Mouse (Mus musculus) layer of hippocampus, adult 8-10 months (tissue): ENCODE results near the gene Tmc5. TPM values are rescaled to one million over a fixed set of nuclear protein-coding genes. Genes with fewer than 3 reads are reported as not detected.

Source experiments
- DNase-seq, 2 experiments: peaks; one replicate each; pipeline ENCODE4 v3.0.0; 2022; ENCODE audit warnings: low spot score in 2 of 2
- total RNA-seq, 4 experiments: library from RNA; stranded (reverse); gene quantifications; 2 replicates each; pipeline ENCODE4 v1.2.4; 2022

Gene Tmc5
- total RNA-seq = under 1 TPM; 0.25 to 0.94 (median 0.49) TPM

DNA sequence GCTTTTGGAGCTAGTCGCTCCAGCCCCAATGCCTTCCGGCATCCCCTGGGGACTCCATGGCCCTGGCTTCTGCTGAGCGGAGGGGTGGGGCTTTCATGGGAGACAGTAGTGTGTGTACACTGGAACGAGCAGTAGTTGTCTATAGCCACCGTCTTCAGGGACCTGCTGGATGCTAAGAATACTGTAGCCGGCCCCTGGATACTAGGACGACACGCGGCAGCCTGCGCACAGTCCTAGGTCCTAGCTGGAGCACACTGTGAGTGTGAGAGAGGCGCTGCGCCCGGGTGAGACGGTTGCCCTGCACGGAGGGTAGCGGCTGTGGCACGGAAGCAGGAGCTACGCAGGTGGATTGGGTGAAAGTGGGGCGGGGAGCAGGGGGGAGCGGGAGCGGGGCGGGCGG, at the start of gene Tmc5:
Tmc5 (plus strand) TSS at position 97 of the 400 bp plus-strand sequence.
- no peak for DNase-seq

DNA sequence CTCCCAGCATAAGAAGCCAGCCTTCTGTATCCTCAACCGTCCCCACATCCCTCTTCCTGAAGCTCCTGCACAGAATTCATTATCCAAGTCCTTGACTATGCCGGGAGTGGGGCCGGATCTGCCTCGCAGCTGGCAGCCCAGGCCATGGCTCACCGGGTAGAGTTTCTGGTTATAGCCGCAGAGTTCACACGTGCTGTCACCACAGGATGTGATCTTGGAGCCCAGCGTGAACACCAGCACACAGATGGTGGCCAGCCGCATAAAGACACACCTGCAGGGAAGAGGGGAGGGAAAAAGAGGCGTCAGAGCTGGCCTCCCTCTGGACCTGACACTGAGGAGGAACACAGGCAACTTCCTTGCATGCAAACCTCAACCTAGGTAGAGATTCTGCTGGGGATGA, 49.6 kb upstream of the Tmc5 start:
- no peak for DNase-seq

DNA sequence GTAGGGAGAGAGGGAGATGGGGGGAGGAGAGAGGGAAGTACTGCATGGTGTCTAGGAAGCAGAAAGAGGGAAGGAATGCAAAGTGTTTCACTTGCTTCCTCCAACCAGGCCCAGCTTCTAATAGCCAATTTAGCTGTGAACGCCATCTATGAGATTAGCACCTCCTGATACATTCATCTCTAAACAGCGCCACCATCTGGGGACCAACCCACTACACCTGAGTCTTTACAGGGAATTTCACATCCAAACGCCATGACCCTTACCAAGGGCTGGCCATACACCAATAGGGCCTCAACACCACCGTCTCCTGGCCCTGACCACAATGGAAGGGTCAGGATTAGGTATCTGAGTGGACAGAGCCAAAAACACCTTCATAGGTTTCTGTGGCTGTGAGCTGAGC, 43.2 kb upstream of the Tmc5 start:
- DNase-seq = no peak

DNA sequence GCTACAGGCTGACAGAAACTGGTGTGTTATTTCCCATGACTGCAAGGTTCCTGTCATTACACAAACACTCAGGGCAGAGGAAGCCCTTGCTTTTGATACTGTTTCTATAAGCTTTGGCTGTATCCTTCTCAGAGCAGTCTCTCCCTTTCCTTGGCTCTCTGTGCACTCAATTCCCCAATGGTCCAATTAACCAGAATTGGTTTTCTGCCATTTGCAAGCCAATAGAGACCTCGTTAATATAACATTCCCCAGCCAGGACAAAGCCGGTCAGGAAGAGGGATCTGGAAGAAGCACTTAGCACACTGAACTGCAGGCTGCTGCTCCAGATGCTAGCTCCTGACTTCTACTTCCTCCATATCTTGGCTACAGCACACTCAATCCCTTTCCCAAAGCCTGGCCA, 42.8 kb upstream of the Tmc5 start:
- DNase-seq = no peak

DNA sequence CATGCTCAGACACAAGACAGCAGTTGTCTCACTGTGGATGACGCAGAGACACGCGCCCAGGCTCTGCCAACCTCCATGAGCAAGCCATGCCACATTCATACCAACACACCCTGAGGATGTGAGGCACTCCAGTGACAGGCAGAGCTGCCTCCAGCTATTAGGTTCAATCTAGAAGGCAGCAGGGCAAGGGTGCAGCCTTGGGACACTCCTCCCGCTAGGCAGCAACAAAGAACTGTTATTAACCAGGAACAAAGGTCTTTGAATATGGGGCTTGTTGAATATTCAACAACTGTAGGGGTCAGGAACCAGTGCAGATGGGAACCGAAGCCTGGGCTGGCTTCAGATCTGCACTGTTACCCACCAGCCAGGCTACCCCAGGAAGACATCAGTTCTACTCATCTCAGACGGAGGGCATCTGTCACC, 28.0 kb upstream of the Tmc5 start:
- peak; percentile 51 to 83 for DNase-seq

DNA sequence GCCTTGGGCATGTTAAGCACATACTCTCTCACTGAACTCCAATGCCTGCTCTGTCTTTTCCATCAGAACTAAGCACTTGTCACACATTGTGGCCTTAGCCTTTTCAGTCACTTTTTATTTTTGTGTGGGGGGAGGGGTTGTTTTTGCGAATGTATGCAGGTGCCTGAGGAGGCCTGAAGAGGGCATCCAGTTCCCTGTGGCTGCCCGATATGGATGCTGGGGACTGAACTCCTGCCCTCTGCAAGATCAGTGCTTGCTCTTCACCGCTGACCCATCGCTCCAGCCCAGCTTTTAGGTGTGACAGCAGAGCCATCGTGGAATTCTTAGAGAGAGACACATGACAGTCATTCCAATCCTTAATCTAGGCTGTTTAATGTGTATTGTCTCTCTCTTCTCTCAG, 25.7 kb upstream of the Tmc5 start:
- no peak for DNase-seq

DNA sequence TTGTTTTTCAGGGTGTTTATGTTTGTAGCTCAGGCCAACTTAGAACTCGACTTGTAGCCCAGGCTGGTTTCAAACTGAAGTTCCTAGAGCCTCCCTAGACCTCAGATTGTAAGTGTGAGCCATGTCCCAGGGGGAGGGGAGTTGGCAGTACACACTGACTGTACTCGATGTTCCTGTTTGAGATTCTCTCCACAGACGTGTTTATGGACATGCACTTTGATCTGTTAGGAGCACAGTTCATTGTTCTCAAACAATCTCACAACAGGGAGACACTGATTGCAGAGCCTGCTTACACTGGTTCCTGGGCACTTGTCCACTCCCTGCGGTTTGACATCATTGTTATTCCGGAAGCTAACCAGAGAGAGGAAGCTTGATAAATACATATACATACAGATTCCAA, 25.1 kb upstream of the Tmc5 start:
- no peak for DNase-seq

DNA sequence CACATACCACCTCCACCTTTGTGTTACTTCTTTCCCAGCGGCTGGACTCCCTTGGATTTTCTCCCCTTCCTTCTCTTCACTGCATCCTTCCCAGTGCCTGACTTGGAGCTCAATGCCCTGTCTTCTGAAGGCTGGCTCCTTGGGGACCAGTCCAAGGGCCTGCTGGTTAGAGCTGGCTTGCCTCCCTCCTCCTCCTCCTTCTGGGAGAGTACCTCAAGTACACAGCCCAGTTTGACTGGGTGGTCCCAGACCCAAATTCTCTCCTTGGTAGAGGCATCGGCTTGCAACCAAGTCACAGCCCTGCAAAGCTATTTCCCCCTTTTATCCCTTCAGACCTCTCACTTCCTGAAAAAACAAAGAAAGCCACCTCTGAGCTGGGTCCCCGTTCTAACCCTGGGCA, 18.8 kb upstream of the Tmc5 start:
- no peak for DNase-seq

DNA sequence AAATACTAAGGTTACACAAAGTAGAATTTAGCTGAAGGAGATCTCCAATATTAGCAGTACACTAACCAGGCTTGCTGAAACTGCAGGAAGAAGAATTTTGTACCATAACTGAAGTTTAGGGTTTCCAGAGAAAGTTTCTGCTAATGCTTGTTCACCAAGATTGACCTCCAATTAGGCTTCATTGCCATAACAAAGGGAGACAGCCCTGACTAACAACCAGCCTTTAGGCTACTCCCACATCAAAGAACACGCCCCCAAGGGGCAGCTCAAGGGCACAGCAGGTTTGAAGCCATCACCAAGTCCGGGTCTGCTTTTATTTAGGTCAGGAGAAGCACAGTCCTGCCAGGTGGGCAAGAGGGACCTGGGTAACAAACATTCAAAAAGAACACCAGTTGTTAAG, 17.2 kb upstream of the Tmc5 start:
- DNase-seq = no peak

DNA sequence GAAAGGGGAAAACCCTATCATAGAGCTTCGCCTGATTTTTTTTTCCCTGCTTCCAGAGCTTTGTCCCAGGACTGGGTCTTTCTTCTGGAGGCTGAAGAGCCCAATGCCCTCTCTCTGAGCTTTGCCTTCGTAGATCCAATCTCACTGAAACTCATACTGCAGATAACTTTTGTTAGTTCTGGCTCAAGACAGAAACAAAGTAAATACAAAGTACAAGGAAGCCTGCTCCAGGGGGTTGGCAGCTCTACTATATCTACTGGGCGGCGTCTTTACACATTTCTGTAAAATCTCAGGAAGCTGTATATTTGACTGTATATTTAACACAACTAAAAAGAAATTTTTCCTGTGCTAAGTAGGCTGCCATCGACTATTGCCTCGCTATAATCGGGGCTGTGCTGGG, 13.3 kb upstream of the Tmc5 start:
- DNase-seq = no peak

DNA sequence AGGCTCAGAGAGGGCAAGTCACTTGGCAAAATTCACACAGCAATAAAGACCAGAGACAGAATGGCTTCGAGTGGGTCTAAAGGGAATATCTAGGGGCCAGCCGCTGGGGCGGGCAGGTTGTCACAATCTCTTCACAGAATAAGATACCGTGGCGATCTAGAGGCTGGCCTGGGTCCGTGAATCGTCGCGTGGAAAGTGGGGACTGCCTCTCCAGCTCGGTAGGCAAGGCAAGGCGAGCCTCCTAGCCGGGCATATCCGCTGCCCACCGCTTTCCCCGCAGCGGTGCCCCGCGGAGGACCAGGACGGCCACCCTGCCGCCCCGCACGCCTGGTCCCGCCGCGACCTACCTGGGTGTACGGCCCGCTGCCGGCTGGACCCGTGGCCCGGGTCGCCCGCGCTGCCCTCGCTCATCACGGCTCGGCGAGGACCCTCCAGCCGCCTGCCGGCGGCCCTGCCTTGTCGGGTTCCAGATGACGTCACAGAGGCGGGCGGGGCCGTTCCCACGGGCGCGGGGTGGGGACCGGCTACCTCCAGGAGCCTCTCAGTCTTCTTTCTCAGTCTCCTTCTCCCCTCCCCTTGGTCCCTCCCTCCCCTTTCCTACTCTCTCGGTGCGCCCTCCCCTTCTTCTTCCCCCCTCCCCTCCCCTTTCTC, 12.7 kb upstream of the Tmc5 start, which contains the start of gene Tmc7:
Tmc7 (minus strand) TSS at position 480 of the 651 bp plus-strand sequence.
- DNase-seq = peak; percentile 59 to 68

DNA sequence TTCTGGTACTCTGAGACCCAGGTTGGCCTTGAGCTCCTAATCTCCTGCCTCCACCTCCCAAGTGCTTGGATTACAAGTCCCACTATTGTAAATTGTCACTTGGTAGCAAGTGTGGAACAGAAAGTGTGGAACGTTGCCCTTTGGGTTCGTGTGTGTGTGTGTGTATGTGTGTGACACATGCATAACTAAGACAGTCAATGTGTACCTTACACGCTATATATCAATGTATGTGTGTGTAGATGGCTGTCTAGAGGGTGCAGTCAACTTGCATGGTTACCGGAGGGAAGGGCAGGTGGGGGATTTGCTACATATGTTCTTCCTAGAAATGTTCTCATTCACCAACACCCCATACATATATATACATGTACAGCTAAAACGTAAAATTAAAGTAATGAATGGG, 12.2 kb upstream of the Tmc5 start:
- DNase-seq = no peak

DNA sequence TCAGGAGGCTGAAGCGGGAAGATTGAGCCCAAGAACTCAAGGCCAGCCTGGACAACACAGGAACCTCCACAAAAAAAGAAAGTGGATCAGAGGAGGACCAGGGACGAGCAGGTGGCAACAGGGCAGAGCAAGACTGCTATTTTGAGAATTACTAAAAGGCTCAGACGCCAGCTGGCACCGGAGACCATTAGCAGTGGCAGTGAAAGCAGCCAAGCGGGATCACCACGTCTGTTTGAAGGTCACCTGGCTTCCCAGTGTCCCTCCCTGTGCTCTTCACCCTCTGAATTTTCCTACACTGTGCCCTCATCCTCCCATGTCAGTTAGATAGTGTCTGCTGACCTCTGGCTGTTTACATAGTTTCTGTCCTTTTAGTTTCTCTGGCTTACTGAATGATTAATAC, 11.2 kb upstream of the Tmc5 start:
- DNase-seq = no peak

DNA sequence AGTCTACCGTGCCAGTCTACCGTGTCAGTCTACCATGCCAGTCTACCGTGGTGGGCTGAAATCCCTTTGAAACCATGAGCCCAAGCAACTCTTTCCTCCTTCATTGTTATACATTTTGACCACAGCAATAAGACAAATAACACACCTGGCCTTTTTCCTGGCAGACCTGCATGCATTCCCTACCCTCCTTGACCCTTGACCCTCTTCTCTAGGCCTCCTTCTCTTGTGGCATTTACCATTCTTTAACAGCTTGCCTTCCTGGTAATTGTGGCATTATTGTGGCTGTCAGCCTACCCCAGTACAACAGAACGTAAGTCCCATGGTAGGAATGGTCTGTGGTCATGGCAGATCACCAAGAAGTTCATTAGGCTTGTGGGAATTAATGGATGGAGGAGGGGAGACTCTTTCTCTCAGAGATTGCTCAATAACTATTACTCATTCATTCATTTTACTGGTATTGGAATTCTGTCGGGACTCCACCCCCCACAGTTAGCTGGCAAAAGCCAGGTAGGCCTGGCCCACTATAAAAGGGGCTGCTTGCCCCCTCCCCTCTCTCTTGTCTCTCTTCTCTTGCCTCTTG, 6.3 kb upstream of the Tmc5 start:
- no peak for DNase-seq

DNA sequence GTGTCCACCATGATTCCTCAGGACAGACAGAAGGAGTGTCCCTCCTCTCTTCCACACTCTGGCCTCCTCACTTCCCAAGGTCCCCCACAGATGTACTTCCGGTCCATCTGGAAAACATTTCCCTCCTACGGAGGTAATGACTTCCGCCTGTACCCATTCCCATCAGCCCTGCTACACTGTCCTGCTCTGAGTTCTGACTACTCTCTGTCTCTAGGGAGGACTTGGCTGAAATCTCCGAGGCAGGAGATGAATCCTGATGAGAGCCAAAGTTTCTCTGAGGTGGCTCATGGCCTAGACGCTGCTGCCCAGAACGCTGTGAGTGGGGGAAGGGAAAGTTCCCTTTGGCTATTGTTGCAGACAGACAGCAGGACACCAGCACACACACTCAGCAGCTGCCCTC, 5.0 kb upstream of the Tmc5 start:
- DNase-seq = no peak

DNA sequence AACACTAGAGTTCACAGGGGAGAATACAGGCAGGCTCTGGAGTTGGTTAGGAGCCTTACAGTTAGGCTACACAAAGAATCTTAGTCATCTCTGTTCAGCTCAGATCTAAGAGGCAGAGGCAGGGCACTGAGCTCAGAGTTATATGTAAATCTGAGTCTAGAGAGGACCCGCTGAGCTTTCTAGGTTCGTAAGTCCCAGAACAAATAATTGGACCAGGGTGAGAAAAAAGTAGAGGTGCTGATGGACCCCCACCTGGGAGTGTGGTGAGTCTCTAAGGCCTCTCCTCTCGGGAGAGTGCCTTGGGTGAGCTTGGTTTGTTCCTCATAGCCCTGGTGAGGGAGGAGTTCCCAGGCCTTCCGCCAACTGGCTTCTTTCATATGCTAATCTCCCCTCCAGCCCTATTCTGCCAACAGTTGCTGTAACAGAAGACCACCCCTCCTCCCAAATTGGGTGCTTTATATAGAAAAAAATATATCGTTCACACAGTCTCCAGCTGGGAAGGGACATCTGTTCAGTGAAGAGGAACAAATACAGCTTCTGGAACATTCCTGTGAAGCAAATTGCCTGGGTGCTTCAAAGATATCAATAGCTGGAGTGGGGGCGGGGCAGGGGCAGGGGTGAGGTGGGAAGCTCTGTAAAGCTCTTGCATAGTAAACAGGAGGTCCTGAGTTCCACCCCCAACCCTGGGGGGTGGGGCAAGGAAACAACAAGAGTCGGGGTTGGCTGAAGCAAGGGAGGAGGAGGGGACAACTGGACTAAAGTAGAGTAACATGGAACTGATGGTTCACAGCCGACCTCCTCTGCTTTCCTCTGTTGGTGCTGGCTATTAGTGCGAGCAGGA, 3.3 kb upstream of the Tmc5 start:
- peak; percentile 75 to 76 for DNase-seq

DNA sequence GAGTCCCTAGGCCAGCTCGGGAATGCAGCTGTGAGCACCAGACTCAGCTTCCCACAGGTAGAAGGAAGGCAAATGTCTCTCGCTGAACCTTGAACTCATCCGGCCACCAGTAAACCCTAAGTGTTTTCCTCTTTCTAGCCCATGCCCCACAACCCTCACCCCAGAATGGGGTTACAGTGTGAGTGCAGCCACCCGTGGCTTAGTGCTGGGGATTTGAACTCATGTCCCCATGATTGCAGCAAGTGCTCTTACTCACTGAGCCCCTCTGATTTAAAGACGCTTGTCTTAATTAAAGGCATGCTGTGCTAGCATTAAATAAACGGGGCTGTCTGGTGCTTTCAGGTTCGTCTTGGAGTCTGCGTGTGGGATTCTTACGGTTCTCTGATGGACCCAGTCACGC, 2.5 kb upstream of the Tmc5 start:
- no peak for DNase-seq

DNA sequence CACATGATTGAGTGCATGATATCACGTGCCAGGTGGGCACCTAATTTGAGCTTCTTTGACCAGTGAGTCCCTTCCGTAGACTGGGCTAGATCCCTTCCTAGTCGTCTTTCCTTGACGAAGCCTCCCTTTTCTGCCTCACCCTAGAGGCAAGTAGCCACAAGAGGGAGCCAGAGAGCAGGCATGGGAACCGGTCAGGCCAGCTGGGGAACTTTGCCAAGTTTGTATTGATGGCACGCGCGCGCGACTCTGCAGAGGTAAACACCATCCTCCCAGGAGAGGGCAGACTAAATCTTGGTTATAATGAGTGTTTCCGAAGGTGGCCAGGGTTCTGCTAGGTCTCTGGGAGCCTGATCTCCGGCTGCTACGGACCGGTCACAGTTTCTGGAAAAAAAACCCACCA, 1.9 kb upstream of the Tmc5 start:
- DNase-seq = peak; percentile 85 to 93

DNA sequence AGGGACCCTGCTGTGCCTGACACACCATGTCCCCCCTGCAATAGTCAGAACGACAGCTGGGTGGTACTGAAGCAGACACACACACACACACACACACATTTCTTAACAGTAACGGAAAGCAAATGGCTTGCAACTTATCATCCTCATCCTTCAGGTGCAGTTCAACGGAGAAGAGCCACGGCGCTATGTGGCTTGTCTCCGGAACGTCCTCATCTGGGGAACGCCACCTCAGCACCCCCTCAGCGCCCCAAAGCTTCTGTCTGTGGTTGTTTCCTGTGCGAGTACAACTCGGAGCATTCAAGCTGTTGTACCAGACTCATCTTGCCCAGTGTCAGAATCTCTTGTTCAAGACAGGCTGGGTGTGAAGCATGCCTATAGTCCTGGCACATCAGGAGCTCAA, 826 bp upstream of the Tmc5 start:
- DNase-seq = no peak

DNA sequence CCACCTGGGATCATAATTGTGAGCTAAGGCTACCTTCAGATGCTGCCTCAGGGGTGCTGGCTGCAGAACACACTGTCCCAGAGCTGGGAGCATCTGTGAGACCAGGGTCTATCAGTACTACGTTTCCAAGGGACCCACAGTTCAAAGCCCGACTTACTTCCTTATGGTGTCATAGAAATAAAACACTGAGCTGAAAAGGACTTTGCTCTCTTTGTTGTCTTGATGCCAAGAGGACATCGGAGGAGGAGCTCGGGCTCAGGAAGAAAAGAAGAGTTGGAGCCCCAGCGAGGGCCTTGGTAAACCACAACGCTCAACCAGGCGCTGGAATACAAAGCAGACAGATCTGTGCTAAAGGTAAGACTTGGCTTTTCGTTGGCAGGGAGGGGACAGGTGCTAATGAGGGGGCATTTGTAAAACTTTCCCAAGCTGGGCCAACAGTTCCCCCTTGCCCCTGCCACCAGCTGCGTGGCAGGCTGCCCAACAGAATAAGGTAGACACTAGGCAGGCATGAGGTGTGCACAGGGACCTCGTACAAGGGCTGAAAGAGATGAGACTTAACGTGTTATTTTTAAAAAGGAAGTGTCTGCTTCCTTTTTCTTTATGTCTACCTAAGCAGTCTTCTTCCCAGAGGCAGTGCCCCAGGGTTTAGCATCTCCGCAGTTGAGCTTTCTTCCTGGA, 3.0 kb downstream of the Tmc5 start:
- no peak for DNase-seq

DNA sequence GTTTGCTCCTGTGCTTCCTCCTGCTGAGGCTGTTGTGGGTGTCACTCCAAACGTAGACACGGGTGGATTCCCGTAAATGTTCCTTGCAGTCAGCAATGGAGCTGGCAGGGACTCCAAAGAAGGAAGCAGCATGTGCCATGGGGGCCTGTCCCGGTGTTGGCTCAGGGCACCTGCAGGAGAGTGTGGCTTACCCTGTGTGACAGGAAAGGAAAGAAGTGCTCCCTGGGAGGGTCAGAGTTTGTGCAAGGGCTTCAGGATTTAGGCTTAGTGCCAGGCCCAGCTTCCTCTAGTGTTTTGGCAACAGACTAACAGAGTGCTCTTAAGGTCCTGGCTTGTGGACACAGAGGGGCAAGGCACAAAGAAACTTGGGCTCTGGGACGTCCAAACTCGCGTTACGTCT, 7.7 kb downstream of the Tmc5 start:
- DNase-seq = no peak

DNA sequence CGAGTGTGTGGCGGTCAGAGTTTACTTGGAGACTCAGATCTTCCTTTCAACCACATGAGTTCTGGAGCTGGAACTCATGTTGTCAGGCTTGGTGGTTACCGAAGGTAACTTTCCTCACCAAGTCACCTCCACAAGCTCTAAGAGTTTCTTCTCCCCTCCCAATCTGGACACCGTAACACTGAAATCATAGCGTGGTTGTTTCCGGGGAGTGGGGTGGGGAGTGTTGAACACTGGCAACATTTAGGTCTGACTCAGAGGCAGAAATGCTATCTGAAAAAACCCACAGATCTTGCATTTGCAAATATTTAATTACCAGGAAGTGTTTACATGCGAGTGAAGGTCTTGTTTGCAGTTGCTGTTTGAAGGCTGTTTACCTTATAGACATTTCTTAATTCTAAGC, 12.7 kb downstream of the Tmc5 start:
- DNase-seq = no peak
